Mouse (Mus musculus): ENCODE measurements around the gene Armh1. TPM values are rescaled to one million over a fixed set of nuclear protein-coding genes. Genes with fewer than 3 reads are reported as not detected.
A peak's percentile ranks its signal among the peaks of the same experiment; 100 is the strongest.

The Armh1 gene
- total and polyA plus RNA-seq, 2 experiments = not detected

DNA sequence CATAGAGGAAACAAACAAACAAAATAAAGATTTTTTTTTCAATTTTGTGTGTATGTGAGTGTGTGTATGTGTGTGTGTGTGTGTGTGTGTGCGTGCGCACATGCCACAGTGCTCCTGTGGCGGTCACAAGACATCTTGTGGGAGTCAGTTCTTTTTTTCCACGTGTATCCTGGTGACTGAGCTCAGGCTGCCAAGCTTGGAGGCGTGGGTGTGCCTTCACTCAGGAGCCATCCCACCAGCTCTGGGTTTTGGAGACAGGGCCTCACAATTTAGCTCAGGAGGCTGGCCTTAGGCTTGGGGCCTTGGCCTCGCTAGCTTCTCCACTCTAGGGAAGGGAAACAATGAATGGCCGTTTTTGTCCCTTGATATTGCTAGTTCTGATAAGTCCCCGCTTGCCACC is 27.8 kb downstream of the Armh1 start:
- TF ChIP-seq CTCF (IDR thresholded peaks at IDR 0.05; ENCODE audit: low read depth, low read length) = no peak
- no peak for TF ChIP-seq POLR2A (IDR thresholded peaks at IDR 0.05; ENCODE audit: extremely low read depth, insufficient read depth, low read length)
- Histone ChIP-seq H3K9ac (ENCODE audit: low read depth, low read length) (no peak overlapping the region), H3K4me1 (ENCODE audit: control insufficient read depth, insufficient read depth, low read length) (no peaks in the 10 kb centered on the region), H3K4me3 (ENCODE audit: insufficient read depth, low read depth, low read length) (no peak overlapping the region), H3K79me2 (ENCODE audit: control insufficient read depth, insufficient read depth, low read length) (no peaks in the 10 kb centered on the region), H3K27ac (replicated peaks; ENCODE audit: insufficient read depth, low read depth, low read length) (no peak overlapping the region), H3K27me3 (ENCODE audit: control insufficient read depth, insufficient read depth, low read length) (no peaks in the 10 kb centered on the region), H3K36me3 (ENCODE audit: control insufficient read depth, insufficient read depth, low read length) (no peaks in the 10 kb centered on the region)
- WGBS = 84% methylated on average over 8 of the region's 8 CpGs
- DNase-seq (ENCODE audit: extremely low read depth, low read depth, low spot score) = no peak

DNA sequence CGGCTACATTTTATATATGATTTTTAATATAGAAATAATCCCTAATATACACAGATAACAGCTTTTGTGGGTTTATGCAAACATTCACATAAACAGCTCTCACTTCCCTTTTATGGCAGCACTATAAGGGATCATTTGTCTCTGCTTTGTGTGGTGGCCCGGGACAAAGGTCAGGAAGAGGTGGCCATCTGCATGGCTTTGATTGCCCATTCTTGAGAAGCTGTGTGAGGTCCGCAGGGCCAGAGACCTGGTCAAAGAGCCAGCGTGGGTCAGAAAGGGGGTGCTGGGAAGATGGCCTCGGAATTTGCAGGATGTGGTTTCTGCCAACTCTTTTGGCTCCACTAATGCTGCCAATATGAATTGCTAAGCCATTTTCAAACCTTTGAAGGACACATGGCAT is 28.9 kb downstream of the Armh1 start:
- Histone ChIP-seq H3K27ac (replicated peaks; ENCODE audit: insufficient read depth, low read depth, low read length) (no peak overlapping the region), H3K27me3 (ENCODE audit: control insufficient read depth, insufficient read depth, low read length) (no peaks in the 10 kb centered on the region), H3K36me3 (ENCODE audit: control insufficient read depth, insufficient read depth, low read length) (no peaks in the 10 kb centered on the region), H3K79me2 (ENCODE audit: control insufficient read depth, insufficient read depth, low read length) (no peaks in the 10 kb centered on the region), H3K4me3 (ENCODE audit: insufficient read depth, low read depth, low read length) (no peak overlapping the region), H3K4me1 (ENCODE audit: control insufficient read depth, insufficient read depth, low read length) (no peaks in the 10 kb centered on the region), H3K9ac (ENCODE audit: low read depth, low read length) (no peak overlapping the region)
- DNase-seq (ENCODE audit: extremely low read depth, low read depth, low spot score) = no peak
- WGBS = 76% methylated on average over 5 of the region's 5 CpGs
- TF ChIP-seq POLR2A (IDR thresholded peaks at IDR 0.05; ENCODE audit: extremely low read depth, insufficient read depth, low read length) (no peak), CTCF (IDR thresholded peaks at IDR 0.05; ENCODE audit: low read depth, low read length) (no peak)

DNA sequence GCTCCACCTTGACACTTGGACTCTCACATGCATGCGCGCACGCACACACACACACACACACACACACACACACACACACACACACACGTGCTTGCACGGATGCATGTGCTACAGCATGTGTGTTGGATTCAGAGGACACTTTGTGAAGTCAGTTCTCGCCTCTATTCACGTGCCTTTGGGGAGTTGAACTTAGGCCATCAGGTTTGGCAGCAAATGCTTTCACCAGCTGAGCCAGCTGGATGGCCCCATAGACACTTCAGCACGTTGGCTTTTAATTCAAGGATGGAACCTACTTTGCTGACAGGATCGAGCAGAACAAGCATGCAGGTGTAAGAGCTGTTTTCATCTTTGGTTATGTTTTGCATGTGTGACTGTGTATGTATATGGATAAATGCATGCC is 30.1 kb downstream of the Armh1 start:
- Histone ChIP-seq H3K27me3 (ENCODE audit: control insufficient read depth, insufficient read depth, low read length) (no peaks in the 10 kb centered on the region), H3K36me3 (ENCODE audit: control insufficient read depth, insufficient read depth, low read length) (no peaks in the 10 kb centered on the region), H3K9ac (ENCODE audit: low read depth, low read length) (no peak overlapping the region), H3K4me3 (ENCODE audit: insufficient read depth, low read depth, low read length) (no peak overlapping the region), H3K27ac (replicated peaks; ENCODE audit: insufficient read depth, low read depth, low read length) (no peak overlapping the region), H3K79me2 (ENCODE audit: control insufficient read depth, insufficient read depth, low read length) (no peaks in the 10 kb centered on the region), H3K4me1 (ENCODE audit: control insufficient read depth, insufficient read depth, low read length) (no peaks in the 10 kb centered on the region)
- TF ChIP-seq CTCF (IDR thresholded peaks at IDR 0.05; ENCODE audit: low read depth, low read length) (no peak), POLR2A (IDR thresholded peaks at IDR 0.05; ENCODE audit: extremely low read depth, insufficient read depth, low read length) (no peak)
- WGBS = 62% methylated on average over 9 of the region's 9 CpGs
- DNase-seq (ENCODE audit: extremely low read depth, low read depth, low spot score) = peak; percentile 79

DNA sequence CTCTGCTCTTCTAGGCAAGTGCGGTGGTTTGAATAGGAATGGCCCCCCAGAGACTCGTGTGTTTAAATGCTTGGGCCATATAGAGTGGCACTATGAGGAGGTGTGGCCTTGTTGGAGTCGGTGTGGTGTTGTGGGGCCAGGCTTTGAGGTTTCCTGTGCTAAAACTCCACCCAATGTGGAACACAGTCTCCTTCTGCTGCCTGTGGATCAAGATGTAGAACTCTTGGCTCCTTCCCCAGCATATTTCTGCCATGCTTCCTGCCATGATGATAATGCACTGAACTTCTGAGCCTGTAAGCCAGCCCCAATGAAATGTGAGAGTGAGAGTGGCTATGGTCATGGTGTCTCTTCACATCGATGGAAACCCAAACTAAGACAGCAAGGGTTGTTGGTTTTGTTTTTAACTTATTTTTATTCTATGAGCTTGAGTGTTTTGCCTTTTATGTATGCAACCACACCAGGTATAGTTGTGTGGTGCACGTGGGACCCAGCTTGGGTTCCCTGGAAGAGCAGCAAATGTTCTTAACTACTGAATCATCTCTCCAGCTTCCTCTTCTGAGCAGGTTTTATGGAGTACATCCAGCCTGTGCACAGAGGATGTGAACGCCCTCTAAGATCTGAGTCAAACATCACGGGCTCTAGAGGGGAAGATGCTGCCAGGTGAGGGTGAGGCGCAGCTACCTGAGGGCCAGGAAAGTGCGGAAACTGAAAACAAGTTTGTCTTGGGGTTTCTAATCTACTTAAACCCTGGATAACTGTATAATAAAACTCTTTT is 31.0 kb downstream of the Armh1 start:
- TF ChIP-seq POLR2A (IDR thresholded peaks at IDR 0.05; ENCODE audit: extremely low read depth, insufficient read depth, low read length) = no peak
- no peak for TF ChIP-seq CTCF (IDR thresholded peaks at IDR 0.05; ENCODE audit: low read depth, low read length)

DNA sequence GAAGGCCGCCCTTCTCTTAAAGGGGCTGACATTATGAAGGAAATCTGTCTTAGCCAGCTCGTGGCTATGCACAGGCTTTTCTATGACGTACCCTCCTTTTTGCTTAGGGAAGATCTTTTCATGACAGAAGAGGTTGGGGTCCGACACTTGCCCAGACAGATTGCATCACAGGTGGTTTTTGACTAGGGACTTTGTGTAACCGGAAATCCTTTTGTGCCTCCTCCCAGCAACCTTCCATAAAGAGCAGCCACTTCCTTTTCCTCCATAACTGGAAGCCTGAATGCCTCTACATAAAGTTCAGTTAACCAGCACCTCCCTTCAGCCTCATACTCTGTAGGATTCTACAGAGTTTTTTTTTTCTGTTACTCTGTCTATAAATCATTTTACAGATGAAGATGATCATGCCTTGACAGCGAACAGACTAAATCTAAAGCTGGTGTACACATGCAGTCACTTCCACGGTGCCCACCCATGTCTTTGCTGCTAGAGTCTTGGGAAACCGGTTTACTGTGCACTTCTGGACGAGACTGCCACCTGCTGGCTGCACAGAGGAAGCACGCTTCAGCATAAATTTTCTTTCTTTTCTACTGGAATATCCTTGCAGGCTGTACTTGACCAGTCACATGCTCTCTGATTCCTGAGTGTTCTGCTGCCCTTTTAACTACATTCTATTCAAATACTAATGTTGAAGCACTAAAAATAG is 33.3 kb downstream of the Armh1 start:
- H3K36me3 ChIP-seq (ENCODE audit: control insufficient read depth, insufficient read depth, low read length) = no peaks in the 10 kb centered on the region
- no peak overlapping the region for H3K4me3 ChIP-seq (ENCODE audit: insufficient read depth, low read depth, low read length)
- DNase-seq (ENCODE audit: extremely low read depth, low read depth, low spot score) = peak; percentile 57
- no peak overlapping the region for H3K27ac ChIP-seq (replicated peaks; ENCODE audit: insufficient read depth, low read depth, low read length)
- no peaks in the 10 kb centered on the region for H3K79me2 ChIP-seq (ENCODE audit: control insufficient read depth, insufficient read depth, low read length)
- 28% methylated on average over 10 of the region's 10 CpGs for WGBS
- no peaks in the 10 kb centered on the region for H3K27me3 ChIP-seq (ENCODE audit: control insufficient read depth, insufficient read depth, low read length)
- H3K4me1 ChIP-seq (ENCODE audit: control insufficient read depth, insufficient read depth, low read length) = no peaks in the 10 kb centered on the region
- TF ChIP-seq CTCF (IDR thresholded peaks at IDR 0.05; ENCODE audit: low read depth, low read length) = peak; percentile 93
- no peak for TF ChIP-seq POLR2A (IDR thresholded peaks at IDR 0.05; ENCODE audit: extremely low read depth, insufficient read depth, low read length)
- H3K9ac ChIP-seq (ENCODE audit: low read depth, low read length) = no peak overlapping the region

More for the DNA sequence above, 31.0 kb downstream of the Armh1 start:
- Histone ChIP-seq H3K4me1 (ENCODE audit: control insufficient read depth, insufficient read depth, low read length) (no peaks in the 10 kb centered on the region), H3K9ac (ENCODE audit: low read depth, low read length) (no peak overlapping the region), H3K79me2 (ENCODE audit: control insufficient read depth, insufficient read depth, low read length) (no peaks in the 10 kb centered on the region), H3K36me3 (ENCODE audit: control insufficient read depth, insufficient read depth, low read length) (no peaks in the 10 kb centered on the region), H3K27me3 (ENCODE audit: control insufficient read depth, insufficient read depth, low read length) (no peaks in the 10 kb centered on the region), H3K4me3 (ENCODE audit: insufficient read depth, low read depth, low read length) (no peak overlapping the region), H3K27ac (replicated peaks; ENCODE audit: insufficient read depth, low read depth, low read length) (no peak overlapping the region)
- 90% methylated on average over 9 of the region's 9 CpGs for WGBS
- DNase-seq (ENCODE audit: extremely low read depth, low read depth, low spot score) = no peak

DNA sequence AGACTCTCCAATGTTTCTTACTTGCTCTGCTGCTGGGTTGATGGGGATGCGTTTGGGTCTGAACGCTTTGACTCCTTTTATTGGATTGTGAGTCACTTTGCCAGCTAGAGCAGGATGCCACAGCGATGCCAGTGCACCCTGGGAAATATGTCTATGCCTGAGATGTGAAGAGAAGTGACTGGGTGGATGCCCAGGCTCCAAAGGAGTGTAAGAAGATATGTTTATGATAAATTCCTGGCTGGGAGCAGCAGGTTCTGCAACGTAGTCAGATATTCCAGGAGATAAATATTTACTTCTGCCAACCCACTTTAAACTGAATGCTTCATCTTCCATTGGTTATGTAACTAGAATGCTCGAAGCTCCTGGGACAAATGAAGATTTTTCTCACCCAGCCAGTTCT is 34.9 kb downstream of the Armh1 start:
- DNase-seq (ENCODE audit: extremely low read depth, low read depth, low spot score) = no peak
- whole genome bisulfite sequencing = 66% methylated on average over 5 of the region's 5 CpGs
- TF ChIP-seq CTCF (IDR thresholded peaks at IDR 0.05; ENCODE audit: low read depth, low read length) = no peak
- TF ChIP-seq POLR2A (IDR thresholded peaks at IDR 0.05; ENCODE audit: extremely low read depth, insufficient read depth, low read length) = no peak
- H3K9ac ChIP-seq (ENCODE audit: low read depth, low read length) = no peak overlapping the region
- H3K4me3 ChIP-seq (ENCODE audit: insufficient read depth, low read depth, low read length) = no peak overlapping the region
- H3K4me1 ChIP-seq (ENCODE audit: control insufficient read depth, insufficient read depth, low read length) = no peaks in the 10 kb centered on the region
- no peaks in the 10 kb centered on the region for H3K27me3 ChIP-seq (ENCODE audit: control insufficient read depth, insufficient read depth, low read length)
- H3K27ac ChIP-seq (replicated peaks; ENCODE audit: insufficient read depth, low read depth, low read length) = no peak overlapping the region
- no peaks in the 10 kb centered on the region for H3K36me3 ChIP-seq (ENCODE audit: control insufficient read depth, insufficient read depth, low read length)
- H3K79me2 ChIP-seq (ENCODE audit: control insufficient read depth, insufficient read depth, low read length) = no peaks in the 10 kb centered on the region
